Mouse (Mus musculus) myocyte (in vitro differentiated cells): ENCODE data around the gene Tomm5.

ENCODE experiments used
- CEBPB ChIP-seq: IDR thresholded peaks from 2 replicates; pipeline ENCODE4 v1.6.1; 2011; ENCODE audit warnings: mild to moderate bottlenecking, moderate library complexity; ENCODE audit not compliant: poor library complexity, insufficient read depth, severe bottlenecking
- E2F4 ChIP-seq: IDR thresholded peaks from one replicate; pipeline ENCODE4 v1.6.1; 2011; ENCODE audit warnings: mild to moderate bottlenecking, control low read depth, moderate library complexity; ENCODE audit not compliant: insufficient read depth
- MAX ChIP-seq: IDR thresholded peaks from one replicate; pipeline ENCODE4 v1.6.1; 2011; ENCODE audit warnings: low read depth, mild to moderate bottlenecking, control low read depth
- MYOD1 ChIP-seq, 3 experiments: IDR thresholded peaks; one replicate each; pipeline ENCODE4 v1.6.1; 2011; ENCODE audit warnings: control low read depth in 2 of 3, low read depth in 2 of 3, mild to moderate bottlenecking in 2 of 3, moderate library complexity in 1 of 3; ENCODE audit not compliant: insufficient read length in 2 of 3, control insufficient read depth in 1 of 3
- MYOG ChIP-seq, 3 experiments: IDR thresholded peaks; one replicate each; pipeline ENCODE4 v1.6.1; 2011; ENCODE audit warnings: control low read depth in 2 of 3, low read depth in 2 of 3, mild to moderate bottlenecking in 2 of 3; ENCODE audit not compliant: insufficient read length in 2 of 3, control insufficient read depth in 1 of 3, insufficient read depth in 1 of 3
- POLR2A ChIP-seq: IDR thresholded peaks from one replicate; pipeline ENCODE4 v1.6.1; 2011; ENCODE audit warnings: low read depth, mild to moderate bottlenecking, control low read depth, moderate library complexity; ENCODE audit not compliant: insufficient read length
- POLR2AphosphoS2 ChIP-seq: IDR thresholded peaks from one replicate; pipeline ENCODE4 v1.6.1; 2011; ENCODE audit warnings: low read depth, control low read depth; ENCODE audit not compliant: insufficient read length
- REST ChIP-seq: IDR thresholded peaks from one replicate; pipeline ENCODE4 v1.6.1; 2011; ENCODE audit warnings: mild to moderate bottlenecking, control low read depth, moderate library complexity; ENCODE audit not compliant: insufficient read depth, insufficient read length
- TCF12 ChIP-seq: IDR thresholded peaks from one replicate; pipeline ENCODE4 v1.6.1; 2011; ENCODE audit warnings: mild to moderate bottlenecking, control low read depth; ENCODE audit not compliant: poor library complexity, insufficient read depth, severe bottlenecking
- TCF3 ChIP-seq: IDR thresholded peaks from one replicate; pipeline ENCODE4 v1.6.1; 2011; ENCODE audit warnings: low read depth, control low read depth; ENCODE audit not compliant: insufficient read length
- USF1 ChIP-seq: IDR thresholded peaks from one replicate; pipeline ENCODE4 v1.6.1; 2011; ENCODE audit warnings: low read depth, mild to moderate bottlenecking, control low read depth, moderate library complexity

DNA sequence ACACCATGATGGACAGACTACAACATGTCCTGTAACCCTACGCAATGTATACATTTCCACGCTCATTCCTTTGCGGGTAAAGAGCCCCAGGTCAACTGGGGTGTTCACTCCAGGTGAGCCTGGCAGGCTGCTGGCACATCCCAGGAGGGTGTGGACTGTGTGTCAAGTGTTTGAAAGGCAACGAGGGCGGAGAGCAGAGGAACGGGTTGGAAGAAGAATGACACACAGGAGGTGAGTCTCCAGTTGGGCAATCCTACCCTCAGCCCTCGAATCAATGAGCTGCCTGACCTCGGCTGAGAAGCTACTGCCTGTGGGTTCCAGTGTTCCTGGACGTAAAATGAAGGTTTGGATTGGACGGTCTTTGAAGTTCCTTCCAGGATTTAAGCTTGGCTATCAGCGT, 13.4 kb upstream of the Tomm5 start:
- TF ChIP-seq TCF3: no peak
- no peak for TF ChIP-seq POLR2A
- TF ChIP-seq TCF12: no peak
- TF ChIP-seq MYOG (IDR thresholded peaks at IDR 0.05; ENCODE audit: control insufficient read depth in 1 of 3, insufficient read depth in 1 of 3, insufficient read length in 2 of 3, low read depth in 2 of 3): no peak
- TF ChIP-seq MAX: no peak
- no peak for TF ChIP-seq USF1
- no peak for TF ChIP-seq REST
- no peak for TF ChIP-seq E2F4
- TF ChIP-seq POLR2AphosphoS2: no peak
- no peak for TF ChIP-seq CEBPB
- TF ChIP-seq MYOD1 (IDR thresholded peaks at IDR 0.05; ENCODE audit: control insufficient read depth in 1 of 3, insufficient read length in 2 of 3, low read depth in 2 of 3): no peak
